21 mouse cellular contexts compared by ENCODE assay signal in genomic region chr6:88635881-88636754, GRCm38 (mm10). TPM values are rescaled to one million over a fixed set of nuclear protein-coding genes. Genes with fewer than 3 reads are reported as not detected.
A peak's percentile ranks its signal among the peaks of the same experiment; 100 is the strongest.
DNase-seq lines count a peak whose midpoint lies in the region; ATAC-seq lines count a peak whose summit lies in the region.
"Had no signal": no experiment of that assay in that cellular context is flagged by ENCODE, and none has a peak within 500 bp of the region (broad histone marks: within the 10 kb centered on the region; RNA-seq: fewer than 3 reads in every experiment).

No protein-coding gene starts in this region.

- peak overlapping the region; percentile 32; the same call in 1 of the 2 replicates for H3K9ac ChIP-seq in liver, embryonic 16.5 days (ENCODE audit: low read depth, low read length)
- H3K9ac ChIP-seq: hindbrain, embryonic 13.5 days; limb, embryonic 12.5 days; lung, embryonic 15.5 days had no signal

- peak; percentile 65 for DNase-seq in heart, adult 11 months
- no peak for DNase-seq in heart, postnatal 10 days
- DNase-seq in MEL-GATA-1-ER (ENCODE audit: extremely low read depth, low read depth), result peak; percentile 9
- no peak for DNase-seq in ovary, postnatal 36 days (ENCODE audit: low spot score)
- DNase-seq in urinary bladder, postnatal 14 days (ENCODE audit: low spot score), result no peak
- DNase-seq in cerebellum, postnatal 4 days (ENCODE audit: low spot score in 2 of 2), result no peak
- DNase-seq: adrenal gland, postnatal 36 days; cerebellum, postnatal 36 days; gastrocnemius, postnatal 14 days; heart, postnatal 14 days; kidney, adult 11 months had no signal

- 53% methylated on average over 6 of the region's 6 CpGs for WGBS in liver, embryonic 16.5 days (ENCODE audit: insufficient replicate concordance)

- peak; percentile 75 for ATAC-seq in erythroid progenitor cell, adult 5-6 weeks (replicated peaks; ENCODE audit: low FRiP score, poor library complexity, severe bottlenecking)
- ATAC-seq in liver, embryonic 16.5 days (ENCODE audit: low read depth), result peak; percentile 84

- peaks cover 54% of the 10 kb centered on the region for H3K4me1 ChIP-seq in liver, embryonic 16.5 days (ENCODE audit: control insufficient read depth, low read depth, low read length)
- H3K4me1 ChIP-seq: limb, embryonic 12.5 days had no signal

- intact Hi-C loops in heart, postnatal 10 days (cut with DNase I), result no loop called here

- no peaks in the 10 kb centered on the region for H3K27me3 ChIP-seq in liver, embryonic 16.5 days (ENCODE audit: control insufficient read depth, insufficient read depth, low read depth, low read length)
- H3K27me3 ChIP-seq: CH12.LX; hindbrain, embryonic 13.5 days; limb, embryonic 12.5 days; lung, embryonic 15.5 days had no signal

- H3K4me2 ChIP-seq in liver, embryonic 16.5 days (ENCODE audit: low read depth, low read length), result peak overlapping the region; percentile 45
- H3K4me2 ChIP-seq: hindbrain, embryonic 13.5 days; limb, embryonic 12.5 days; lung, embryonic 15.5 days had no signal

- H3K36me3 ChIP-seq in liver, embryonic 16.5 days (ENCODE audit: control insufficient read depth, insufficient read depth), result no peaks in the 10 kb centered on the region
- H3K36me3 ChIP-seq: embryonic facial prominence, embryonic 10.5 days; hindbrain, embryonic 13.5 days; limb, embryonic 12.5 days; lung, embryonic 15.5 days had no signal

- peak overlapping the region; percentile 92 for H3K27ac ChIP-seq in liver, embryonic 16.5 days (ENCODE audit: low read length)
- H3K27ac ChIP-seq: embryonic facial prominence, embryonic 10.5 days; hindbrain, embryonic 13.5 days; kidney, postnatal 0 days; layer of hippocampus, adult 2 months; left cerebral cortex, adult 2 months; limb, embryonic 12.5 days; lung, embryonic 15.5 days had no signal

- H3K4me3 ChIP-seq in liver, embryonic 16.5 days (ENCODE audit: low read depth, low read length), result peak overlapping the region; percentile 32
- H3K4me3 ChIP-seq: embryonic facial prominence, embryonic 10.5 days; hindbrain, embryonic 13.5 days; layer of hippocampus, adult 2 months; left cerebral cortex, adult 2 months; limb, embryonic 12.5 days; lung, embryonic 15.5 days had no signal

- peaks cover 5% of the 10 kb centered on the region for H3K9me3 ChIP-seq in liver, embryonic 16.5 days (replicated peaks; ENCODE audit: control insufficient read depth, low read length)
- H3K9me3 ChIP-seq: lung, embryonic 15.5 days had no signal

RNA-seq across cellular contexts. Expression of gene Kbtbd12, which starts 1.6 kb away (rescaled TPM):
- 10 to 100 TPM; 23.6 to 28.8 TPM for total RNA-seq in heart, postnatal 10 days (2021)
- total RNA-seq in erythroid progenitor cell, adult 5-6 weeks (2015; ENCODE audit: low replicate concordance), result 5.4 and 10.1 TPM in 2 replicates
- 17.2 and 31.3 TPM in 2 replicates for total RNA-seq in erythroid progenitor cell, adult 5-6 weeks (2017; ENCODE audit: low replicate concordance)
- polyA plus RNA-seq in liver, embryonic 16.5 days (2015; fragmentation: Nextera tagmentation; extraction: Ambion mirVana), result 1.4 TPM in 2 replicates
- total RNA-seq: CH12.LX had no signal
- polyA plus RNA-seq: kidney, postnatal 0 days had no signal

Comparison
In these comparisons a context has a peak if more than half of its experiments do, and no peak if none do; other contexts are left out.
1. DNase-seq: peak in heart, adult 11 months (single experiment) and MEL-GATA-1-ER (single experiment); none in heart, postnatal 10 days (0 of 2), ovary, postnatal 36 days (single experiment), urinary bladder, postnatal 14 days (single experiment) and cerebellum, postnatal 4 days (0 of 2).